Mouse (Mus musculus) thymus, adult 2 months (tissue): Measurements from ENCODE around the gene Actr10. TPM values are rescaled to one million over a fixed set of nuclear protein-coding genes. Genes with fewer than 3 reads are reported as not detected.

ENCODE experiments used
- DNase-seq: peaks from one replicate; pipeline ENCODE4 v3.0.0; 2021
- H3K27ac ChIP-seq: fragments of 200-500 bp; 2 replicates; pipeline ENCODE4 v1.5.1; 2012; ENCODE audit warnings: low read length, control low read depth; ENCODE audit not compliant: control insufficient read depth, insufficient read depth
- H3K27me3 ChIP-seq: fragments of 200-500 bp; 2 replicates; pipeline ENCODE4 v1.6.1; 2012; ENCODE audit warnings: mild to moderate bottlenecking, low read length, moderate library complexity, mixed read lengths; ENCODE audit not compliant: control insufficient read depth, insufficient read depth
- H3K36me3 ChIP-seq: fragments of 200-500 bp; 2 replicates; pipeline ENCODE4 v1.6.1; 2012; ENCODE audit warnings: mild to moderate bottlenecking, low read length, moderate library complexity; ENCODE audit not compliant: control insufficient read depth, insufficient read depth
- H3K4me1 ChIP-seq: fragments of 200-500 bp; replicated peaks from 2 replicates; pipeline ENCODE4 v1.6.1; 2012; ENCODE audit warnings: low read length; ENCODE audit not compliant: control insufficient read depth, insufficient read depth
- H3K4me3 ChIP-seq: fragments of 200-500 bp; 2 replicates; pipeline ENCODE4 v1.5.1; 2012; ENCODE audit warnings: mild to moderate bottlenecking, low read length, control low read depth, moderate library complexity; ENCODE audit not compliant: control insufficient read depth, insufficient read depth
- CTCF ChIP-seq: fragments of 200-500 bp; IDR thresholded peaks from 2 replicates; pipeline ENCODE4 v1.5.1; 2012; ENCODE audit warnings: mild to moderate bottlenecking, control low read depth, low read length, moderate library complexity, borderline replicate concordance; ENCODE audit not compliant: control insufficient read depth, poor library complexity, insufficient read depth; ENCODE audit errors: extremely low read depth
- POLR2A ChIP-seq: fragments of 200-500 bp; IDR thresholded peaks from 2 replicates; pipeline ENCODE4 v1.6.1; 2012; ENCODE audit warnings: mild to moderate bottlenecking, low read length, control low read depth, moderate library complexity; ENCODE audit not compliant: control insufficient read depth, poor library complexity, insufficient read depth; ENCODE audit errors: extremely low read depth
- WGBS: fragments of 180-500 bp; shearing (Covaris S2); methylation state at CpG from one replicate; pipeline ENCODE4 v1.1.7; 2018; 5-methylcytosine and 5-hydroxymethylcytosine counted together
- polyA plus RNA-seq: library from polyadenylated mRNA; depleted of rRNA; stranded (reverse); fragments of >200 nt; gene quantifications from 2 replicates; pipeline ENCODE4 v1.2.3, GENCODE M21; 2012

The Actr10 gene
- polyA plus RNA-seq, 1 experiment: 41.8 TPM

- no peak overlapping the region for H3K27ac ChIP-seq
- no peak for DNase-seq
- H3K36me3 ChIP-seq: peaks cover 24% of the 10 kb centered on the region
- H3K4me3 ChIP-seq: no peak overlapping the region
- 86% methylated on average over 8 of the region's 8 CpGs for WGBS
- H3K27me3 ChIP-seq: no peaks in the 10 kb centered on the region
- TF ChIP-seq CTCF (no peak), POLR2A (no peak)
- no peaks in the 10 kb centered on the region for H3K4me1 ChIP-seq
Observed at GRCm38 (mm10) chr12:70898450-70898849, 39.2 kb upstream of the Actr10 start.

DNA sequence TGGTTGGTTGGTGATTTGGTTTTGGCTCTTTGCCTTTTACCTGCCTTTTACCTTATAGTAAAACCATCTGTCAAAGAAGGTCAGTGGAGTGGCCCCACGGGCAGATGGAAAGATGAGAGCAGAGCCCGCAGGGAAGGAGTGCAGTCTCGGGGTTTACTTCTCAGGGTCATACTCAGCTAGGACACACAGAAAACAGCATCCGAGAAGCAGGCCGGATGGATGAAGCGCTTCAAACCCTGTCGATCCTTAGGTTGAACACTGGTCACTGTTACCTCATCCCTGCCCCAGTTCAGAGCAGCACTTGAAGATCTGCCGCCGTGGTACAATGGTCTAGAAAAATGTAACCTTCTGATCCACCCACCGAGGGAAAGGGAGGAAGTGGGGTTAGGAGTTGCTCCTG lies 33.2 kb upstream of the Actr10 start:
- Histone ChIP-seq H3K36me3 (peaks cover 8% of the 10 kb centered on the region), H3K4me3 (no peak overlapping the region), H3K27ac (no peak overlapping the region), H3K4me1 (no peaks in the 10 kb centered on the region), H3K27me3 (no peaks in the 10 kb centered on the region)
- DNase-seq: no peak
- 96% methylated on average over 10 of the region's 10 CpGs for WGBS
- TF ChIP-seq POLR2A: no peak
- TF ChIP-seq CTCF: no peak

- 92% methylated on average over 9 of the region's 9 CpGs for WGBS
- no peak for DNase-seq
Observed at GRCm38 (mm10) chr12:70906867-70907266, 30.8 kb upstream of the Actr10 start.

GRCm38 (mm10) chr12:70907651-70908050 lies 30.0 kb upstream of the Actr10 start:
- Histone ChIP-seq H3K36me3 (no peaks in the 10 kb centered on the region), H3K27ac (no peak overlapping the region), H3K27me3 (no peaks in the 10 kb centered on the region), H3K4me1 (peaks cover 10% of the 10 kb centered on the region), H3K4me3 (no peak overlapping the region)
- DNase-seq: no peak
- no peak for TF ChIP-seq POLR2A
- no peak for TF ChIP-seq CTCF
- 95% methylated on average over 11 of the region's 11 CpGs for WGBS

More at GRCm38 (mm10) chr12:70906867-70907266, 30.8 kb upstream of the Actr10 start:
- Histone ChIP-seq H3K27me3 (no peaks in the 10 kb centered on the region), H3K4me3 (no peak overlapping the region), H3K27ac (no peak overlapping the region), H3K36me3 (no peaks in the 10 kb centered on the region), H3K4me1 (peaks cover 6% of the 10 kb centered on the region)
- TF ChIP-seq CTCF (no peak), POLR2A (no peak)

- Histone ChIP-seq H3K4me1 (peaks cover 10% of the 10 kb centered on the region), H3K27me3 (no peaks in the 10 kb centered on the region), H3K4me3 (no peak overlapping the region), H3K36me3 (no peaks in the 10 kb centered on the region), H3K27ac (no peak overlapping the region)
- no peak for DNase-seq
- 60% methylated on average over 4 of the region's 4 CpGs for WGBS
- TF ChIP-seq POLR2A (no peak), CTCF (no peak)
Observed at GRCm38 (mm10) chr12:70908076-70908475, 29.6 kb upstream of the Actr10 start.

DNA sequence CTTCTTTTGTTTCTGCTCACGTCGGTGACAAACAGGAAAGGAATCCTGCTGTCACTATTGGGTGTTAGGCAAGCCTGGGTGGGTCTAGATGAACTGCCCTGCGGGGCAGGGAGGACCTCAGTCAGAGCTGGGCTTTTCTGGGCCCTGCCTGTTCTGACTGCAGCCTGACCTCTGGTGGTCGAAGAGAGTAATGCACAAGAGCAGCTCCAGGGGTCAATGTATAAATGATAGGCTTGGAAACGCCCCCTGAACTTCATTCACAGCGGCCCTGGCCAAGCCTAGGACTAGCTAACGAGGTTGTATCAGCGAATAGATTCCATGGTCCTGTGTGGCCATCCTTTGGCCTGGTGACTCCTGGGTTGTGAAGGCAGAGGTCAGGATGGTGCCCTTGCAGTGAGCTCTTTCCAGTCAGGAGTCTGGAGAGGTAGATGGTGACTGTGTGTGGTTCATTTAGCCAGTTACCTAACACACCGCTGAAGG lies 27.4 kb upstream of the Actr10 start:
- Histone ChIP-seq H3K27ac (no peak overlapping the region), H3K4me1 (peaks cover 10% of the 10 kb centered on the region), H3K36me3 (no peaks in the 10 kb centered on the region), H3K27me3 (no peaks in the 10 kb centered on the region), H3K4me3 (no peak overlapping the region)
- 11% methylated on average over 9 of the region's 9 CpGs for WGBS
- peak; percentile 73; the same call in 1 of the 2 replicates for TF ChIP-seq CTCF
- no peak for TF ChIP-seq POLR2A
- DNase-seq: peak; percentile 84

DNA sequence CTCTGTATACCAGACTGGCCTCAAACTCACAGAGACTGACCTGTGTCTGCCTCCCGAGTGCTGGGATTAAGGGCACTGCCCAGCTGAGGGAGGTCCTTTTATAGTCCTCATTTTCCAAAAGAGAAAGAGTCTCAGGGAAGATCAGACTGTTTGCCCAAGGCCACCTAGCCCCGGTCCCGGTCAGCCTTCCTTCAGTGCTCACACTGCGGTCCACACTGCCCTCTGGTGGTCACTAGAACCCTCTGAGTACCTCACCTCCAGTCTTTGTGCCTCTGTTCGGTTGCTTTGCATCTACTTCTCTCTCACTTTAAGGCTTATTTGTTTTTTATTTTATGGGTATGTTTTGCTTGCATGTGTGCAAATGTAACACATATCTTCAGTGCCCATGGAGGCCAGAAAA lies 26.6 kb upstream of the Actr10 start:
- H3K27ac ChIP-seq: no peak overlapping the region
- H3K4me3 ChIP-seq: no peak overlapping the region
- H3K27me3 ChIP-seq: no peaks in the 10 kb centered on the region
- no peaks in the 10 kb centered on the region for H3K36me3 ChIP-seq
- TF ChIP-seq POLR2A: no peak
- peak; percentile 79; the same call in 1 of the 2 replicates for TF ChIP-seq CTCF
- H3K4me1 ChIP-seq: peaks cover 10% of the 10 kb centered on the region
- peak; percentile 81 for DNase-seq
- 4% methylated on average over 5 of the region's 5 CpGs for WGBS
